Mouse (Mus musculus) adrenal gland, adult 2 months (tissue): ENCODE measurements around the gene Vmn1r80. TPM values are rescaled to one million over a fixed set of nuclear protein-coding genes. Genes with fewer than 3 reads are reported as not detected.
"Not testable (repeated sequence)": the region's sequence is repeated elsewhere in the genome, so short reads cannot be mapped to it uniquely, and the experiment has no call there.

Source experiments
- DNase-seq: peaks from one replicate; pipeline ENCODE4 v3.0.0; 2021
- long read RNA-seq: library from polyadenylated mRNA; stranded (forward); transcript quantifications from one replicate; pipeline ENCODE4 v2.0.0, GENCODE M21; 2021
- polyA plus RNA-seq: library from polyadenylated mRNA; depleted of rRNA; stranded (reverse); fragments of >200 nt; gene quantifications from 2 replicates; pipeline ENCODE4 v1.2.3, GENCODE M21; 2012; rRNA removed
- total RNA-seq, 2 experiments: library from RNA; stranded (reverse); gene quantifications; 2 replicates each; pipeline ENCODE4 v1.2.3; 2021

Gene Vmn1r80
- total RNA-seq (not detected), polyA plus RNA-seq (not detected in 2 replicates)
- long read RNA-seq: 0 reads

DNA sequence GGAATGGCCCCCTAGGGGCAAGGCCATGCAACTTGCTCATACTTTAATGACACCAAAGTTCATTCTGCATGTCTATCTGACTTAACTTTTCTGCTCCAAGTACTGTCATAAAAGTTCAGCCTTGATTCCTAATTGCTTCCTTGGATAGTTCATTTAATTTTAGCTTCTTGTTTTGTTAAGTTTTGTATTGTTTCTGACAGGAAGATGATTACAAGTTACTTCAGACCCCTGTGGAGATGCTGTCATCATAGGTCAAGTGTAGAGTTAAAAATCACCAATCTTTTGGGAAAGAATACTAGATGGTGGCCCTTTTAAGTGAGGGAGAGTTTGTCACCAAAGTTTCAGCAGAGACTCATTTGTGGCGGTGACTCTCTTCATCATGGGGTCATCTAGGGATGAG, at the start of gene Vmn1r80:
Gene Vmn1r80, plus strand, starts transcription at position 301 of the 400 bp plus-strand sequence.
- DNase-seq: no peak

DNA sequence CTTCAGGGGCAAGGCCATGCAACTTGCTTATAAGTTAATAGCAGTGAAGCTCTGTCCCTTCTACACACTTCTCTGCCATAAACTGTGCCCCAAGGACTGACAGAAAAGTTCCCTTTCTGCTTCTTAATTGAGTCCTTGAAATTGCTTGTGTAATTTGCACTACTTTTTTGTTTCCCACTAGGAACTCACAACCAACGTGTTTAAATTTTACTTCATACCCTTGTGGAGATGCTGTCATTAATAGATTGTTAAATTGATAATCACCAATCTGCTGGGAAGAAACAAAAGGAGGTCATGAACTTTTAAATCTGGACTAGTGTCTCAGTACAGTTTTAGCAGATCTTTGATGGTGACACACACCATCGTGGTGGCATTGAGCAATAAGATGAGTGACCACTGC, 39.1 kb upstream of the Vmn1r80 start, which contains the start of gene Vmn1r78:
Gene Vmn1r78, plus strand, starts transcription at position 301 of the 400 bp plus-strand sequence.
- DNase-seq: peak; percentile 3

DNA sequence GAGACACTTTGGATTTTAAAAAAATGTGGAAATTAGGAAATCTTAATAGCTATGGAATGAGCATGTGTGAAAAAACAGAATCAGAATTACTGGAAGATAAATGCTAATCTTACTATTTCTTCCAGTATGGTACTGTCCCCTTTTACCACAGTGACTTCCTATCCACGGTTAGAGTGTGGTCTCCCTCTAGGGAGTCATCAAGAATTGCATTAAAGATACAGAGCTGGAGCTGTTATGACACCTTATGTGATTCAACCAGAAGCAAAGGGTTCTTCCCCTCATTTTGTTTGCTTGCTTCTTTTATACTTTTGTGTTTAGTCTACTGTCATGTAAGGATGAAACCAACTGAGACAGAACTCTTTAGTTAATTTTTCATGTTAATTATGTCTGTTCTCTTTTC, 32.6 kb upstream of the Vmn1r80 start:
- DNase-seq: not testable (repeated sequence)

DNA sequence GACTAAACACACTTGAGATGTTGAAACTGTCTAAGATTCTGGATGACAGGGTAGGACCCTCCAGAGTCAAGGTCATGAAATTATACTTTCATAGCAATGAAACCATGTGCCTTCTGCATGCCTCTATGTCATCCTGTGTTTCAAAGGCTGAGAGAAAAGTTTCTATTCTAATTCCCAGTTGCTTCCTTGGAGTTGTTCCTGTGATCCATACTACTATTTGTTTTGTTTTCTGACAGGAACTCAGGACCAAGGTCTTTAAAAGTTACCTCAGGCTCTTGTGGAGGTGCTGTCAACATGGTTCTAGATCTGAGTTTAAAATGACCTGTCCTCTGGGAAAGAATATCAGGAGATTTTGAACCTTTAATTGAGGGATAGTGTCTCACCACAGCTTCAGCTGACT, 18.1 kb upstream of the Vmn1r80 start, which contains the start of gene Vmn1r79:
Gene Vmn1r79, plus strand, starts transcription at position 301 of the 400 bp plus-strand sequence.
- not testable (repeated sequence) for DNase-seq

DNA sequence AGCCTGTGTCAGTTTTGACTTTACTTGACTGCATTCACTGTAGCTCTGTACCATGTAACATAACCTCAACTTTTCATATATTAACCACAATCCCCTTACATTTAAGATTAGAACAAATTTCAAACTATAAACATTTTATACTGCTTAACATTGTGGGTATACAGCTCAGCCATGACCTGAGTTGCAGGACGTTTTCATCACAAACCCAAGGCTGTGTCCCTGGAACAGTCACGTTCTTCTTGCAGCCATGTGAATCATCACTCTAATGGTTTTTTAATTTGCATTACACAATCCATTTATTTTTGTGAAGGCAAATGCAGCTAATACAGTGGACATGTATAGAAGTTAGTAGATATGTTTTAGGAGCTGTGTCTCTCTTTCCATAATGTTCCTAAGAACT, 16.2 kb upstream of the Vmn1r80 start:
- peak; percentile 60 for DNase-seq

DNA sequence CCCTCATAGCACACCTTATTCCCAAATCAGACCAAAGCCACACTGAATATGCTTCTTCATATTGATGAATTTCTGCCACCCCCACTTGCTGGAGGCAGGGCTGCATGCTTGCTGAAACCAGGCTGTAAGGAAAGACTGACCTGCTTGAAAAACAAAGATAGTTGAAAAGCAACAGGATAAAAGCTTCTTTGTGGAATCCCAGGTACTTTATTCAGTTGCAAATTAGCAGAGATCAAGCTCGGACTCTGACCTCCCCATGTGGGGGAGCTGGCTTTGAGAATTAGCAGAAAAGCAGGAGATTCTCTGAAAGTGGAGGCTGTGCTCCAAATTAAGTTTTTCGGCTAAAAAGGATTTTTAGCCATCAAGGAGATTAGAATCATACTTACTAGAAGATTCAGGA, 15.1 kb downstream of the Vmn1r80 start:
- DNase-seq: no peak

Other genes starting within 250 kb of the Vmn1r80 start
- gene Vmn1r77, start 152.5 kb upstream of the Vmn1r80 start, total RNA-seq: not detected
- gene Vmn1r77, start 152.5 kb upstream of the Vmn1r80 start, polyA plus RNA-seq: not detected in 2 replicates
- not detected for gene Vmn1r78, start 39.0 kb upstream of the Vmn1r80 start, total RNA-seq
- gene Vmn1r78, start 39.0 kb upstream of the Vmn1r80 start, polyA plus RNA-seq: not detected in 2 replicates
- not detected for gene Vmn1r79, start 18.0 kb upstream of the Vmn1r80 start, total RNA-seq
- gene Vmn1r79, start 18.0 kb upstream of the Vmn1r80 start, polyA plus RNA-seq: not detected in 2 replicates
- gene Vmn1r81, start 79.0 kb downstream of the Vmn1r80 start, total RNA-seq: not detected
- not detected in 2 replicates for gene Vmn1r81, start 79.0 kb downstream of the Vmn1r80 start, polyA plus RNA-seq
- not detected for gene Vmn1r82, start 111.1 kb downstream of the Vmn1r80 start, total RNA-seq
- not detected in 2 replicates for gene Vmn1r82, start 111.1 kb downstream of the Vmn1r80 start, polyA plus RNA-seq
- gene Vmn1r83, start 140.2 kb downstream of the Vmn1r80 start, total RNA-seq: not detected
- gene Vmn1r83, start 140.2 kb downstream of the Vmn1r80 start, polyA plus RNA-seq: not detected in 2 replicates
- gene Vmn1r84, start 180.0 kb downstream of the Vmn1r80 start, total RNA-seq: not detected
- not detected in 2 replicates for gene Vmn1r84, start 180.0 kb downstream of the Vmn1r80 start, polyA plus RNA-seq
- 1 to 10 TPM; 3.7 to 6.0 TPM for gene Zfp551, start 233.5 kb downstream of the Vmn1r80 start, total RNA-seq
- gene Zfp551, start 233.5 kb downstream of the Vmn1r80 start, polyA plus RNA-seq: 0.38 and 0.52 TPM in 2 replicates